10 mouse cellular contexts compared by ENCODE assay signal in genomic region chr14:120960991-120961390, GRCm38 (mm10). TPM values are rescaled to one million over a fixed set of nuclear protein-coding genes. Genes with fewer than 3 reads are reported as not detected.
DNase-seq lines count a peak whose midpoint lies in the region; ATAC-seq and TF ChIP-seq lines count a peak whose summit lies in the region.
"Had no signal": no experiment of that assay in that cellular context is flagged by ENCODE, and none has a peak within 500 bp of the region (broad histone marks: within the 10 kb centered on the region; RNA-seq: fewer than 3 reads in every experiment).

No protein-coding gene starts in this region.

- H3K4me3 ChIP-seq in forebrain, embryonic 11.5 days (ENCODE audit: low read depth, low read length): no peak overlapping the region
- no peak overlapping the region for H3K4me3 ChIP-seq in hindbrain, embryonic 14.5 days (replicated peaks; ENCODE audit: low read length)
- no peak overlapping the region for H3K4me3 ChIP-seq in midbrain, embryonic 16.5 days (ENCODE audit: low read depth, low read length)
- H3K4me3 ChIP-seq in liver, postnatal 0 days (ENCODE audit: low read depth, low read length): no peak overlapping the region

- TF ChIP-seq CTCF in liver, postnatal 0 days (IDR thresholded peaks at IDR 0.05; ENCODE audit: low read depth): no peak

- peak; percentile 60; the same call in 1 of the 2 replicates for ATAC-seq in forebrain, embryonic 11.5 days (replicated peaks; ENCODE audit: low FRiP score)
- ATAC-seq in hindbrain, embryonic 14.5 days (ENCODE audit: low FRiP score): no peak
- ATAC-seq in midbrain, embryonic 16.5 days: peak; percentile 81
- no peak for ATAC-seq in liver, postnatal 0 days
- ATAC-seq: intestine, postnatal 0 days had no signal

- H3K9me3 ChIP-seq in forebrain, embryonic 11.5 days (ENCODE audit: control insufficient read depth, low read length): no peaks in the 10 kb centered on the region
- H3K9me3 ChIP-seq in hindbrain, embryonic 14.5 days (ENCODE audit: control insufficient read depth, low read length): no peaks in the 10 kb centered on the region
- no peaks in the 10 kb centered on the region for H3K9me3 ChIP-seq in midbrain, embryonic 16.5 days (replicated peaks; ENCODE audit: control insufficient read depth, low read length, poor library complexity, severe bottlenecking)
- no peaks in the 10 kb centered on the region for H3K9me3 ChIP-seq in liver, postnatal 0 days (ENCODE audit: low read length)

- peak; percentile 32 to 69 for DNase-seq in layer of hippocampus, adult 18-20 months (ENCODE audit: low spot score in 2 of 2)
- no peak for DNase-seq in layer of hippocampus, adult 9-10 months (ENCODE audit: low spot score)
- peak; percentile 61 for DNase-seq in forebrain, embryonic 11.5 days (ENCODE audit: low spot score)
- no peak for DNase-seq in hindbrain, embryonic 14.5 days (ENCODE audit: low spot score)
- DNase-seq in thymus, postnatal 14 days: no peak
- no peak for DNase-seq in liver, postnatal 0 days
- DNase-seq: adrenal gland, adult 8-10 months; heart, adult 11 months had no signal

- no peaks in the 10 kb centered on the region for H3K27me3 ChIP-seq in forebrain, embryonic 11.5 days (ENCODE audit: control insufficient read depth, insufficient read depth, low read length)
- no peaks in the 10 kb centered on the region for H3K27me3 ChIP-seq in hindbrain, embryonic 14.5 days (ENCODE audit: control insufficient read depth, insufficient read depth, low read length)
- no peaks in the 10 kb centered on the region for H3K27me3 ChIP-seq in midbrain, embryonic 16.5 days (ENCODE audit: control insufficient read depth, insufficient read depth, low read depth, low read length)
- H3K27me3 ChIP-seq in liver, postnatal 0 days (ENCODE audit: insufficient read depth, low read length): no peaks in the 10 kb centered on the region

- TF ChIP-seq EP300 in liver, postnatal 0 days (IDR thresholded peaks at IDR 0.05; ENCODE audit: low read depth): no peak

- no peak overlapping the region for H3K9ac ChIP-seq in forebrain, embryonic 11.5 days (ENCODE audit: low read length)
- no peak overlapping the region for H3K9ac ChIP-seq in hindbrain, embryonic 14.5 days
- H3K9ac ChIP-seq in midbrain, embryonic 16.5 days (ENCODE audit: low read depth, low read length): no peak overlapping the region
- H3K9ac ChIP-seq in liver, postnatal 0 days (replicated peaks): no peak overlapping the region

- 0 out of 2 replicates have a peak overlapping the region, but pooled peaks have one; percentile 25 for H3K27ac ChIP-seq in forebrain, embryonic 11.5 days (ENCODE audit: low read depth, low read length)
- H3K27ac ChIP-seq in hindbrain, embryonic 14.5 days: peak overlapping the region; percentile 59; the same call in 1 of the 2 replicates
- peak overlapping the region; percentile 5; the same call in 1 of the 2 replicates for H3K27ac ChIP-seq in midbrain, embryonic 16.5 days (ENCODE audit: low read length)
- H3K27ac ChIP-seq in liver, postnatal 0 days (ENCODE audit: low read depth): no peak overlapping the region

- H3K4me1 ChIP-seq in forebrain, embryonic 11.5 days (replicated peaks; ENCODE audit: control insufficient read depth, insufficient read depth, low read length): no peaks in the 10 kb centered on the region; the same call in 1 of the 2 replicates
- 0 out of 2 replicates have a peak, but pooled peaks cover 7% of the 10 kb centered on the region for H3K4me1 ChIP-seq in hindbrain, embryonic 14.5 days (replicated peaks; ENCODE audit: control insufficient read depth, insufficient read depth, low read length)
- H3K4me1 ChIP-seq in midbrain, embryonic 16.5 days (ENCODE audit: control insufficient read depth, insufficient read depth, low read length): no peaks in the 10 kb centered on the region
- no peaks in the 10 kb centered on the region for H3K4me1 ChIP-seq in liver, postnatal 0 days (ENCODE audit: insufficient read depth)

- no peak overlapping the region for H3K4me2 ChIP-seq in forebrain, embryonic 11.5 days (ENCODE audit: low read depth, low read length, severe bottlenecking)
- no peak overlapping the region for H3K4me2 ChIP-seq in hindbrain, embryonic 14.5 days (replicated peaks)
- no peak overlapping the region for H3K4me2 ChIP-seq in midbrain, embryonic 16.5 days (ENCODE audit: low read length)
- H3K4me2 ChIP-seq in liver, postnatal 0 days (ENCODE audit: low read depth, low read length): no peak overlapping the region

- H3K36me3 ChIP-seq in forebrain, embryonic 11.5 days (ENCODE audit: control insufficient read depth, insufficient read depth, low read length): no peaks in the 10 kb centered on the region
- no peaks in the 10 kb centered on the region for H3K36me3 ChIP-seq in hindbrain, embryonic 14.5 days (replicated peaks; ENCODE audit: control insufficient read depth, insufficient read depth)
- H3K36me3 ChIP-seq in midbrain, embryonic 16.5 days (ENCODE audit: control insufficient read depth, insufficient read depth, low read length): no peaks in the 10 kb centered on the region
- no peaks in the 10 kb centered on the region for H3K36me3 ChIP-seq in liver, postnatal 0 days (replicated peaks; ENCODE audit: insufficient read depth, low read length)

- 38% methylated on average over 5 of the region's 5 CpGs for WGBS in forebrain, embryonic 11.5 days
- WGBS in hindbrain, embryonic 14.5 days: 34% methylated on average over 5 of the region's 5 CpGs
- 32% methylated on average over 5 of the region's 5 CpGs for WGBS in midbrain, embryonic 16.5 days
- WGBS in liver, postnatal 0 days (ENCODE audit: insufficient replicate concordance): 60% methylated on average over 5 of the region's 5 CpGs

RNA-seq across cellular contexts. Expression of gene Ipo5, which starts 50.0 kb away (rescaled TPM):
- total RNA-seq in layer of hippocampus, adult 18-20 months (2021): 100 to 1,000 TPM in 1 of 2 experiments, 10 to 100 TPM in 1; 97.1 to 102 TPM
- 181 and 183 TPM in 2 replicates for polyA plus RNA-seq in forebrain, embryonic 11.5 days (2014; fragmentation: Nextera tagmentation; extraction: Ambion mirVana)
- polyA plus RNA-seq in hindbrain, embryonic 14.5 days (2014; fragmentation: Nextera tagmentation; extraction: Ambion mirVana): 72.4 and 81.7 TPM in 2 replicates
- polyA plus RNA-seq in midbrain, embryonic 16.5 days (2015; fragmentation: Nextera tagmentation; extraction: Ambion mirVana): 54.9 and 61.5 TPM in 2 replicates
- 15.6 and 17.3 TPM in 2 replicates for polyA plus RNA-seq in liver, postnatal 0 days (2015; fragmentation: Nextera tagmentation; extraction: Ambion mirVana)

Comparison
In these comparisons a context has a peak if more than half of its experiments do, and no peak if none do; other contexts are left out.
1. DNase-seq: peak in layer of hippocampus, adult 18-20 months (2 of 2) and forebrain, embryonic 11.5 days (single experiment); none in layer of hippocampus, adult 9-10 months (single experiment), hindbrain, embryonic 14.5 days (single experiment), thymus, postnatal 14 days (single experiment) and liver, postnatal 0 days (single experiment).
2. ATAC-seq: peak in forebrain, embryonic 11.5 days (single experiment) and midbrain, embryonic 16.5 days (single experiment); none in hindbrain, embryonic 14.5 days (single experiment) and liver, postnatal 0 days (single experiment).